Mouse (Mus musculus) ES-Bruce4 (cell line): ENCODE data around the gene P3h2. TPM values are rescaled to one million over a fixed set of nuclear protein-coding genes. Genes with fewer than 3 reads are reported as not detected.

Experiments used
- H3K27ac ChIP-seq: 2 replicates; pipeline ENCODE4 v1.5.1; 2012; ENCODE audit warnings: low read length, inconsistent platforms; ENCODE audit not compliant: insufficient read depth
- H3K27me3 ChIP-seq: 2 replicates; pipeline ENCODE4 v1.6.1; 2012; ENCODE audit warnings: mild to moderate bottlenecking, low read length, inconsistent platforms; ENCODE audit not compliant: control insufficient read depth, poor library complexity, insufficient read depth, severe bottlenecking
- H3K36me3 ChIP-seq: 2 replicates; pipeline ENCODE4 v1.6.1; 2012; ENCODE audit warnings: inconsistent platforms, mild to moderate bottlenecking, low read length, moderate library complexity; ENCODE audit not compliant: control insufficient read depth, poor library complexity, insufficient read depth, severe bottlenecking
- H3K4me1 ChIP-seq: one replicate; pipeline ENCODE4 v1.8.1; 2011; ENCODE audit warnings: low read length; ENCODE audit not compliant: control insufficient read depth, insufficient read depth
- H3K4me3 ChIP-seq: 2 replicates; pipeline ENCODE4 v1.5.1; 2011; ENCODE audit warnings: low read depth, mild to moderate bottlenecking, low read length
- H3K9ac ChIP-seq: 2 replicates; pipeline ENCODE4 v1.6.1; 2012; ENCODE audit warnings: low read depth, mild to moderate bottlenecking, inconsistent platforms; ENCODE audit not compliant: poor library complexity, severe bottlenecking
- H3K9me3 ChIP-seq: replicated peaks from 2 replicates; pipeline ENCODE4 v1.6.1; 2012; ENCODE audit warnings: mild to moderate bottlenecking, low read length, inconsistent platforms; ENCODE audit not compliant: control insufficient read depth, poor library complexity, insufficient read depth, severe bottlenecking
- CTCF ChIP-seq: IDR thresholded peaks from one replicate; pipeline ENCODE4 v1.8.1; 2011; ENCODE audit warnings: low read depth, low read length
- EP300 ChIP-seq: IDR thresholded peaks from 2 replicates; pipeline ENCODE4 v1.6.1; 2011; ENCODE audit warnings: low read depth, low read length; ENCODE audit not compliant: insufficient read depth
- POLR2A ChIP-seq: IDR thresholded peaks from one replicate; pipeline ENCODE4 v1.8.1; 2011; ENCODE audit warnings: low read length; ENCODE audit not compliant: insufficient read depth
- polyA plus RNA-seq: library from polyadenylated mRNA; stranded (reverse); fragments of >200 nt; gene quantifications from 2 replicates; pipeline ENCODE4 v1.2.4, GENCODE M21; 2011; ENCODE audit warnings: low read depth; ENCODE audit not compliant: missing spikeins, insufficient read depth, insufficient read length

Gene P3h2
- polyA plus RNA-seq, 1 experiment = 1.0 TPM

- no peaks in the 10 kb centered on the region for H3K4me1 ChIP-seq
- H3K4me3 ChIP-seq = no peak overlapping the region
- H3K9ac ChIP-seq = no peak overlapping the region
- H3K27ac ChIP-seq = no peak overlapping the region
- no peaks in the 10 kb centered on the region for H3K36me3 ChIP-seq
- TF ChIP-seq EP300 (no peak), CTCF (no peak)
- no peaks in the 10 kb centered on the region for H3K9me3 ChIP-seq
- H3K27me3 ChIP-seq = no peaks in the 10 kb centered on the region
Observed at GRCm38 (mm10) chr16:26078923-26079351, 26.6 kb downstream of the P3h2 start.

DNA sequence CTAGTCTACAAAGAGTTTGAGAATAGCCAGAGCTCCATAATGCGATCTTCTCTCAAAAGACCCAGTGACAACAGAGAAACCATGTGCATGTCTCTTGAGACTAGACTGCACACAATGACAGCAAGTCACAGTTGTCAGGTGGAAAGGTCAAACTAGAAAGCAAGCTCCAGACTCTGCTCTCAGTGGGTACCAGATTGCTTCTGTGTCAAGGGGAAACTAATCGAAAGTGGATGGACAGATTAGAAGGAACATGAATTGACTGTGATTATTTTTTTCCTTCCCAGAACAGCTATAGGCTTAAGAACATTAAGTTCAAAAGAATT is 27.5 kb downstream of the P3h2 start:
- Histone ChIP-seq H3K4me3 (no peak overlapping the region), H3K4me1 (no peaks in the 10 kb centered on the region), H3K9ac (no peak overlapping the region), H3K36me3 (no peaks in the 10 kb centered on the region), H3K9me3 (no peaks in the 10 kb centered on the region), H3K27me3 (no peaks in the 10 kb centered on the region), H3K27ac (no peak overlapping the region)
- no peak for TF ChIP-seq POLR2A
- no peak for TF ChIP-seq EP300
- TF ChIP-seq CTCF = no peak

- Histone ChIP-seq H3K27ac (no peak overlapping the region), H3K36me3 (no peaks in the 10 kb centered on the region), H3K27me3 (no peaks in the 10 kb centered on the region), H3K9me3 (no peaks in the 10 kb centered on the region), H3K9ac (no peak overlapping the region), H3K4me3 (no peak overlapping the region), H3K4me1 (no peaks in the 10 kb centered on the region)
- TF ChIP-seq POLR2A (no peak), EP300 (no peak), CTCF (no peak)
Observed at GRCm38 (mm10) chr16:26077246-26078099, 28.1 kb downstream of the P3h2 start.

DNA sequence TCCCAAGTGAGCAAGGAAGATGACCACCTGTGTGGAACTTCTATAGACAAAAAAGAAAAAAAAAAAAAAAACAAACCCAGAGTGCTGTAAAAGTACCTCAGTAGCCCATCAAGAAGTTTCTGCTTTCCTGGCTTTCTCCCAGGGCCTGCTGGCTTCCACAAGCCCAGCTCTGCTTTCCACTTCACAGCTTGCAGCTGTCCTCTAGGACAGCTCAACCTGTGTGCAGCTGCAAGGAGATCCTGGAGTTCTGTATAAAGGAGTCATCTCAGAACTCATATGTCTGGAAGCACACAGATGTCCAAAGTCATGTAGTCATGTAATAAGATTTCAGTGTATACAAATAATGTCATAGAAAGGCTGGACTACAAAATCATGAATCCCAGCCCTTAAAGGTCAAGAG is 30.5 kb downstream of the P3h2 start:
- no peak overlapping the region for H3K27ac ChIP-seq
- H3K9me3 ChIP-seq = no peaks in the 10 kb centered on the region
- TF ChIP-seq CTCF (no peak), EP300 (no peak), POLR2A (no peak)
- H3K9ac ChIP-seq = no peak overlapping the region
- no peaks in the 10 kb centered on the region for H3K27me3 ChIP-seq
- no peaks in the 10 kb centered on the region for H3K36me3 ChIP-seq
- H3K4me1 ChIP-seq = no peaks in the 10 kb centered on the region
- no peak overlapping the region for H3K4me3 ChIP-seq

DNA sequence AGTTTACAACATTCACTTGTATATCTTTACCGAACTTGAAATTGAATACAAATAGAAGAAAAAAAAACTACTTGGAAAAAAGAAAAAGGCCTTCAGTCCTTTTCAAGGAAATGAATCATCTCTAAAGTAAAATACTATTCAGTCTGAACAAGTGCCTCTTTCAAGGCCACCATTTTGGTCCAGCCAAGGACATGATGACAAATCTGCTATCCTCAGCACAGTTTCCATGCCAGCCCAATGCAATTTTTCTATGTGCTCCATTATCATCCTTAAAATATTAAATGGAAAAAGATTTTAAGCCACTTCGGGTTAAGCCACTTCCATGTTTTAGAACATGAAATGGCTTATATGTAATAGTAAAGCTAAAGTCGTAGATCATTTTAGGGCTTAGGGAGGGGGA is 35.2 kb downstream of the P3h2 start:
- TF ChIP-seq CTCF (no peak), POLR2A (no peak), EP300 (no peak)
- Histone ChIP-seq H3K9ac (no peak overlapping the region), H3K36me3 (no peaks in the 10 kb centered on the region), H3K4me1 (no peaks in the 10 kb centered on the region), H3K27ac (no peak overlapping the region), H3K4me3 (no peak overlapping the region), H3K9me3 (no peaks in the 10 kb centered on the region), H3K27me3 (no peaks in the 10 kb centered on the region)

DNA sequence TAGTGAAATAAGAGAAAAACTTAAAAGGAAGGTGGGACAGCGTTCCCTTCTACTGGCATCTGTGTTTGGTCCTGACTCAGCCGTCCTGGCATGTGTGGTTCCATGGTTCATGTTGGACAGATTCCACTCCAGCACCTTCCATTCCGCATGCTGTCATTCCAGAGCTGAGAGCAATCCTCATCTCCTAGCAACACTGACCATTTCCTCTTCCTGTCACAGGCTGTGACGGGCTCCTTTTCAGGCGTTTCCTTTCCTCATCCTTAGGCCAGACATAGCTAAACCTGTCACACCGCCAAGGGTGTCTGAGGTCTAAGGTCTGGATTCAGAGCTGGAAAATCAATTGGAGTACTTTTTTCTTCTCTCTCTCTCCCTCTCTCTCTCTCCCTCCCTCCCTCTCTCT is 40.5 kb downstream of the P3h2 start:
- Histone ChIP-seq H3K27ac (no peak overlapping the region), H3K4me3 (no peak overlapping the region), H3K4me1 (no peaks in the 10 kb centered on the region), H3K9ac (no peak overlapping the region), H3K36me3 (no peaks in the 10 kb centered on the region), H3K9me3 (no peaks in the 10 kb centered on the region), H3K27me3 (no peaks in the 10 kb centered on the region)
- no peak for TF ChIP-seq POLR2A
- no peak for TF ChIP-seq CTCF
- no peak for TF ChIP-seq EP300
